Mouse (Mus musculus) limb, embryonic 13.5 days (tissue): ENCODE data around the gene Adprhl1. TPM values are rescaled to one million over a fixed set of nuclear protein-coding genes. Genes with fewer than 3 reads are reported as not detected.
A peak's percentile ranks its signal among the peaks of the same experiment; 100 is the strongest.

Source experiments
- ATAC-seq: fragments of 200-750 bp; cut with Nextera tagmentation; 2 replicates; pipeline ENCODE4 v1.8.0; 2017; ENCODE audit warnings: low read depth, moderate number of reproducible peaks, moderate TSS enrichment; ENCODE audit not compliant: low FRiP score
- H3K27ac ChIP-seq: fragments of 300-500 bp; sonication (generic); 2 replicates; pipeline ENCODE4 v1.5.1; 2015; ENCODE audit warnings: inconsistent platforms, mild to moderate bottlenecking, moderate library complexity
- H3K27me3 ChIP-seq: fragments of 300-500 bp; sonication (generic); 2 replicates; pipeline ENCODE4 v1.6.1; 2015; ENCODE audit warnings: mild to moderate bottlenecking, inconsistent platforms
- H3K36me3 ChIP-seq: fragments of 300-500 bp; sonication (generic); 2 replicates; pipeline ENCODE4 v1.6.1; 2015; ENCODE audit warnings: inconsistent platforms, mild to moderate bottlenecking, moderate library complexity
- H3K4me1 ChIP-seq: fragments of 300-500 bp; sonication (generic); 2 replicates; pipeline ENCODE4 v1.6.1; 2015; ENCODE audit warnings: inconsistent platforms
- H3K4me2 ChIP-seq: fragments of 300-500 bp; sonication (generic); replicated peaks from 2 replicates; pipeline ENCODE4 v1.6.1; 2015; ENCODE audit warnings: inconsistent platforms, mild to moderate bottlenecking, moderate library complexity
- H3K4me3 ChIP-seq: fragments of 300-500 bp; sonication (generic); 2 replicates; pipeline ENCODE4 v1.5.1; 2015; ENCODE audit warnings: moderate library complexity, mild to moderate bottlenecking, inconsistent platforms
- H3K9ac ChIP-seq: fragments of 300-500 bp; sonication (generic); 2 replicates; pipeline ENCODE4 v1.6.1; 2015; ENCODE audit warnings: mild to moderate bottlenecking, inconsistent platforms
- H3K9me3 ChIP-seq: fragments of 300-500 bp; sonication (generic); 2 replicates; pipeline ENCODE4 v1.6.1; 2016; ENCODE audit warnings: inconsistent platforms
- WGBS: fragments of 180-500 bp; shearing (Covaris S2); methylation state at CpG from one replicate; pipeline ENCODE4 v1.1.7; 2015; 5-methylcytosine and 5-hydroxymethylcytosine counted together
- polyA plus RNA-seq: library from polyadenylated mRNA; unstranded; fragments of >200 nt; fragmentation: Nextera tagmentation; extraction: Ambion mirVana; gene quantifications from 2 replicates; pipeline ENCODE4 v1.2.1, GENCODE M21; 2015

Adprhl1 gene
- polyA plus RNA-seq, 1 experiment from 2014 or later: 1.0 TPM

- H3K4me1 ChIP-seq: peaks cover 17% of the 10 kb centered on the region
- H3K9ac ChIP-seq: no peak overlapping the region
- no peaks in the 10 kb centered on the region for H3K9me3 ChIP-seq
- H3K36me3 ChIP-seq: no peaks in the 10 kb centered on the region
- 61% methylated on average over 1 of the region's 1 CpGs for WGBS
- H3K4me3 ChIP-seq: no peak overlapping the region
- no peak overlapping the region for H3K4me2 ChIP-seq
- no peak overlapping the region for H3K27ac ChIP-seq
- ATAC-seq: no peak
- peaks cover 51% of the 10 kb centered on the region for H3K27me3 ChIP-seq
Observed at GRCm38 (mm10) chr8:13203472-13203871, 50.5 kb downstream of the Adprhl1 start.

GRCm38 (mm10) chr8:13202806-13203205 lies 51.2 kb downstream of the Adprhl1 start:
- no peak overlapping the region for H3K4me2 ChIP-seq
- no peak overlapping the region for H3K4me3 ChIP-seq
- H3K36me3 ChIP-seq: no peaks in the 10 kb centered on the region
- no peak for ATAC-seq
- no peak overlapping the region for H3K27ac ChIP-seq
- H3K9ac ChIP-seq: no peak overlapping the region
- peaks cover 51% of the 10 kb centered on the region for H3K27me3 ChIP-seq
- H3K9me3 ChIP-seq: no peaks in the 10 kb centered on the region
- 95% methylated on average over 3 of the region's 3 CpGs for WGBS
- peaks cover 17% of the 10 kb centered on the region for H3K4me1 ChIP-seq

DNA sequence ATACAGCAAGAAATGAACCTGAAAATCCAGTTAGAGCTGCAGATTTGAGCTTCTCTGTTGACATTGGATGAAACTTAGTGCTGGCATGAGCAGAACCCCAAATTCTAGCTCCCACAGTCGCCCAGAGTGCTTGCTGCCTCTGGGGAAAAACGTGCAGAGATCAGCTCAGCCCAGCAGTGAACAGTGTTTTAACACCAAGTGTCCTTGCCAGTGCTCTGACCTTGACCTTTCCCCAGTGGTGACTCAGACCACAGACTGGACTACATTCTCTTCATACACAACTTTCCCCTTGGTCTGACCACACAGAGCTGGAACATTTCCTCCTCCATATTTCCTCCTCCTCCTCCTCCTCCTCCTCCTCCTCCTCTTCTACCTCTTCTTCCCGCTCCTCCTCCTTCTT lies 51.9 kb downstream of the Adprhl1 start:
- Histone ChIP-seq H3K27ac (no peak overlapping the region), H3K4me3 (no peak overlapping the region), H3K27me3 (peaks cover 51% of the 10 kb centered on the region), H3K9me3 (no peaks in the 10 kb centered on the region), H3K4me2 (no peak overlapping the region), H3K36me3 (no peaks in the 10 kb centered on the region), H3K4me1 (peaks cover 17% of the 10 kb centered on the region), H3K9ac (no peak overlapping the region)
- ATAC-seq: no peak
- WGBS: 50% methylated on average over 3 of the region's 3 CpGs

DNA sequence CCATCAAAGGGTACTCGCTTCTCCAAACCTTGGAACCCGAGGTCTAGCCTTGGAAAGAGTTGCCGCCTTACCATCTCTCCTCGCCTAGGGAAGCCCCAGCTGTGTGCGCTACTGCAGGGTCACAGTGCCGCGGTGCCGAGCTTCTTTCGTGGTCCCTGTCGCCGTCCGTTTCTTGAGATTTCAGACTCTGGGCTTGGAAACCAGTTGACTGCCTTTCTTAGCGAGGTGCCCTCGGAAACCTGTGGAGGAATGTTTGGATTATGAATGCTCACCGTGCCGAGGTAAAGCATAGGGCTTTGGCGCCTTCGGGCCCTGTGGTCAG lies 53.0 kb downstream of the Adprhl1 start:
- 2% methylated on average over 18 of the region's 18 CpGs for WGBS
- no peak overlapping the region for H3K9ac ChIP-seq

GRCm38 (mm10) chr8:13200301-13201012 lies 53.5 kb downstream of the Adprhl1 start, which contains the start of gene Grtp1:
Gene Grtp1 (minus strand): TSS chr8:13200620.
- Histone ChIP-seq H3K4me3 (peak within 1 kb of the TSS; percentile 83), H3K36me3 (no peaks in the 10 kb centered on the region), H3K9ac (peak within 1 kb of the TSS; percentile 79), H3K27ac (no peak within 1 kb of the TSS), H3K4me2 (peak within 1 kb of the TSS; percentile 86), H3K27me3 (peaks cover 50% of the 10 kb centered on the region), H3K4me1 (peaks cover 13% of the 10 kb centered on the region), H3K9me3 (no peaks in the 10 kb centered on the region)
- peak; percentile 78 for ATAC-seq
- 1% methylated on average over 50 of the region's 58 CpGs for WGBS

More for the DNA sequence above, 53.0 kb downstream of the Adprhl1 start:
- Histone ChIP-seq H3K27ac (no peak overlapping the region), H3K9me3 (no peaks in the 10 kb centered on the region), H3K27me3 (peaks cover 51% of the 10 kb centered on the region), H3K4me1 (peaks cover 13% of the 10 kb centered on the region), H3K36me3 (no peaks in the 10 kb centered on the region), H3K4me2 (peak overlapping the region; percentile 86), H3K4me3 (peak overlapping the region; percentile 83)
- no peak for ATAC-seq

- H3K9ac ChIP-seq: peak overlapping the region; percentile 79; the same call in 1 of the 2 replicates
- no peaks in the 10 kb centered on the region for H3K9me3 ChIP-seq
- H3K27ac ChIP-seq: no peak overlapping the region
- H3K27me3 ChIP-seq: peaks cover 44% of the 10 kb centered on the region
- no peaks in the 10 kb centered on the region for H3K36me3 ChIP-seq
- peaks cover 18% of the 10 kb centered on the region for H3K4me1 ChIP-seq
- WGBS: 24% methylated on average over 14 of the region's 14 CpGs
- H3K4me3 ChIP-seq: peak overlapping the region; percentile 83
- peak overlapping the region; percentile 86 for H3K4me2 ChIP-seq
- ATAC-seq: no peak
Observed at GRCm38 (mm10) chr8:13199385-13200061, 54.4 kb downstream of the Adprhl1 start.

DNA sequence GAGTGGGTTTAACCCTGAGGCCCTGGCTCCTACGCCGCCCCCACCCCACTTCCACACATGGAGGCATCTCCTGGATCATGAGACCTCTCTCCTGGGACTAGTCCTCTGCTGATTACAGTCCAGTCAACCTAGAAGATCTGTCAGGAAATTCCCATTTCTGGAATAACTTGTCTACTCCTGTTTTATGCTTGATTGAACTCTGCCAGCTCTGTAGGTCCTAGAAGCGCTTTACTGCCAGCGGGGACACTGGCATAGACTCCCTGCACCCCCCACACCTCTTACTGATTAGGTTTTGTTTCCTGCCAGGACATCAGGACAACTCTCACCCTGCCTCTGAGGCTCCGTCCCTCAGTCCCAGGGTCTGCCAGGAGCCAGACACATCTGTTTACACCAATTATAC lies 56.5 kb downstream of the Adprhl1 start:
- peaks cover 33% of the 10 kb centered on the region for H3K27me3 ChIP-seq
- 83% methylated on average over 5 of the region's 5 CpGs for WGBS
- H3K9ac ChIP-seq: no peak overlapping the region
- peaks cover 18% of the 10 kb centered on the region for H3K4me1 ChIP-seq
- no peak overlapping the region for H3K4me3 ChIP-seq
- no peak overlapping the region for H3K27ac ChIP-seq
- no peaks in the 10 kb centered on the region for H3K36me3 ChIP-seq
- no peaks in the 10 kb centered on the region for H3K9me3 ChIP-seq
- H3K4me2 ChIP-seq: no peak overlapping the region
- ATAC-seq: no peak

GRCm38 (mm10) chr8:13194818-13195217 lies 59.1 kb downstream of the Adprhl1 start:
- peaks cover 10% of the 10 kb centered on the region for H3K4me1 ChIP-seq
- no peak overlapping the region for H3K4me2 ChIP-seq
- H3K9me3 ChIP-seq: no peaks in the 10 kb centered on the region
- no peak for ATAC-seq
- peaks cover 6% of the 10 kb centered on the region for H3K27me3 ChIP-seq
- WGBS: 44% methylated on average over 10 of the region's 10 CpGs
- no peaks in the 10 kb centered on the region for H3K36me3 ChIP-seq
- H3K27ac ChIP-seq: peak overlapping the region; percentile 63
- H3K9ac ChIP-seq: no peak overlapping the region
- H3K4me3 ChIP-seq: no peak overlapping the region

DNA sequence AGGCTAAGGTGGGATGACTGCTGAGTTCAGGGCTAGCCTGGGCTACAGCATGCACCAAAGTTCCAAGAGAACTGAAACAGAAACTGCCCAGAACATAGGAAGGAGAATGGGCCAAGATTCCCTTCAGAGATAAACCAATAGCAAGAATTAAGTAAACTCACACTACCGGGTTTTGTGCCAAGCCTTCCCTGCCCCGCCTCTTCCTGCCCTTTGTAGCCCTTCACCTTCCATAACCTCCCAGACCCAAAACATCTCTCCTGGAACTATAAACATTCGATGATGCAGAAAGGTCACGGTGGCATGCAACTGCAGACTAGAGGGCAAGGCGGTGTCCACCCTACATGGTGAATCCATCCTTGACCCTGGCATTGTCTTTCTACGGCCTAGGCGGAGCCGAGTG lies 63.7 kb downstream of the Adprhl1 start:
- Histone ChIP-seq H3K4me3 (no peak overlapping the region), H3K27ac (no peak overlapping the region), H3K27me3 (no peaks in the 10 kb centered on the region), H3K9me3 (no peaks in the 10 kb centered on the region), H3K9ac (no peak overlapping the region), H3K4me2 (no peak overlapping the region), H3K36me3 (peaks cover 14% of the 10 kb centered on the region), H3K4me1 (peaks cover 5% of the 10 kb centered on the region)
- WGBS: 90% methylated on average over 8 of the region's 8 CpGs
- no peak for ATAC-seq

GRCm38 (mm10) chr8:13188857-13189256 lies 65.1 kb downstream of the Adprhl1 start:
- Histone ChIP-seq H3K4me1 (no peaks in the 10 kb centered on the region), H3K9me3 (no peaks in the 10 kb centered on the region), H3K27me3 (no peaks in the 10 kb centered on the region), H3K4me2 (no peak overlapping the region), H3K36me3 (peaks cover 19% of the 10 kb centered on the region), H3K4me3 (no peak overlapping the region), H3K27ac (no peak overlapping the region), H3K9ac (no peak overlapping the region)
- ATAC-seq: peak; percentile 46; the same call in 1 of the 2 replicates
- 77% methylated on average over 1 of the region's 1 CpGs for WGBS

GRCm38 (mm10) chr8:13188052-13188555 lies 65.9 kb downstream of the Adprhl1 start:
- H3K9ac ChIP-seq: no peak overlapping the region
- no peaks in the 10 kb centered on the region for H3K27me3 ChIP-seq
- H3K36me3 ChIP-seq: peaks cover 19% of the 10 kb centered on the region
- no peaks in the 10 kb centered on the region for H3K4me1 ChIP-seq
- no peak overlapping the region for H3K4me3 ChIP-seq
- no peaks in the 10 kb centered on the region for H3K9me3 ChIP-seq
- no peak overlapping the region for H3K27ac ChIP-seq
- 87% methylated on average over 13 of the region's 13 CpGs for WGBS
- ATAC-seq: no peak; the same call in 1 of the 2 replicates
- H3K4me2 ChIP-seq: no peak overlapping the region

- 83% methylated on average over 7 of the region's 7 CpGs for WGBS
Observed at GRCm38 (mm10) chr8:13187638-13188037, 66.3 kb downstream of the Adprhl1 start.

More at GRCm38 (mm10) chr8:13187638-13188037, 66.3 kb downstream of the Adprhl1 start:
- Histone ChIP-seq H3K4me1 (no peaks in the 10 kb centered on the region), H3K4me3 (no peak overlapping the region), H3K4me2 (no peak overlapping the region), H3K27ac (no peak overlapping the region), H3K36me3 (peaks cover 19% of the 10 kb centered on the region), H3K9me3 (no peaks in the 10 kb centered on the region), H3K27me3 (no peaks in the 10 kb centered on the region), H3K9ac (no peak overlapping the region)
- ATAC-seq: no peak
